Mouse (Mus musculus): Measurements from ENCODE around the gene Armc12.

Armc12 gene

GRCm38 (mm10) chr17:28530506-28530905 lies at the start of gene Armc12:
TSS of gene Armc12 (plus strand) at chr17:28530806.
- DNase-seq: no peak

GRCm38 (mm10) chr17:28484704-28485445 lies 45.7 kb upstream of the Armc12 start:
- DNase-seq: peak; percentile 67

- DNase-seq: peak; percentile 74
These were observed 45.1 kb upstream of the Armc12 start for GRCm38 (mm10) chr17:28485446-28485948.

- peak; percentile 99 for DNase-seq
These were observed 44.6 kb upstream of the Armc12 start for GRCm38 (mm10) chr17:28485977-28486400.

- DNase-seq: no peak
These were observed 43.9 kb upstream of the Armc12 start for GRCm38 (mm10) chr17:28486720-28487119.

GRCm38 (mm10) chr17:28487584-28488257 lies 42.9 kb upstream of the Armc12 start:
- no peak for DNase-seq

GRCm38 (mm10) chr17:28488258-28489013 lies 42.2 kb upstream of the Armc12 start:
- DNase-seq: no peak

GRCm38 (mm10) chr17:28491035-28491770 lies 39.4 kb upstream of the Armc12 start:
- no peak for DNase-seq

- no peak for DNase-seq
These were observed 34.8 kb upstream of the Armc12 start for GRCm38 (mm10) chr17:28495832-28496231.

GRCm38 (mm10) chr17:28499190-28499589 lies 31.4 kb upstream of the Armc12 start:
- no peak for DNase-seq

- no peak for DNase-seq
These were observed 30.1 kb upstream of the Armc12 start for GRCm38 (mm10) chr17:28500465-28500864.

- no peak for DNase-seq
These were observed 28.3 kb upstream of the Armc12 start for GRCm38 (mm10) chr17:28502196-28502821.

- DNase-seq: no peak
These were observed 26.4 kb upstream of the Armc12 start for GRCm38 (mm10) chr17:28504182-28504581.

GRCm38 (mm10) chr17:28505591-28505990 lies 25.0 kb upstream of the Armc12 start:
- DNase-seq: no peak

GRCm38 (mm10) chr17:28506895-28507294 lies 23.7 kb upstream of the Armc12 start:
- DNase-seq: no peak

- no peak for DNase-seq
These were observed 23.1 kb upstream of the Armc12 start for GRCm38 (mm10) chr17:28507496-28507895.

- peak; percentile 48 for DNase-seq
These were observed 19.9 kb upstream of the Armc12 start for GRCm38 (mm10) chr17:28510445-28511342.

GRCm38 (mm10) chr17:28511616-28512541 lies 18.7 kb upstream of the Armc12 start:
- DNase-seq: no peak

- DNase-seq: no peak
These were observed 17.9 kb upstream of the Armc12 start for GRCm38 (mm10) chr17:28512696-28513095.

- no peak for DNase-seq
These were observed 17.3 kb upstream of the Armc12 start for GRCm38 (mm10) chr17:28513337-28513736.

All from embryo, embryonic 11 days (tissue).